Mouse (Mus musculus): Measurements from ENCODE around the gene Ubn2.
"Not testable (repeated sequence)": the region's sequence is repeated elsewhere in the genome, so short reads cannot be mapped to it uniquely, and the experiment has no call there.

- TF ChIP-seq POLR2A (IDR thresholded peaks at IDR 0.05; ENCODE audit: insufficient read length, low read depth); POLR2AphosphoS2 (IDR thresholded peaks at IDR 0.05; ENCODE audit: insufficient read length, low read depth); MYOD1 (IDR thresholded peaks at IDR 0.05; ENCODE audit: control insufficient read depth in 1 of 3, insufficient read length in 2 of 3, low read depth in 2 of 3); E2F4 (IDR thresholded peaks at IDR 0.05; ENCODE audit: insufficient read depth): not testable (repeated sequence)
Measured at GRCm38 (mm10) chr6:38544141-38544540, 110.4 kb downstream of the Ubn2 start.
